Mouse (Mus musculus) liver, embryonic 14 days (tissue): Measurements from ENCODE around the gene Cdk5rap2. TPM values are rescaled to one million over a fixed set of nuclear protein-coding genes. Genes with fewer than 3 reads are reported as not detected.

Experiments
- polyA plus RNA-seq: library from polyadenylated mRNA; depleted of rRNA; stranded (reverse); fragments of >200 nt; gene quantifications from 2 replicates; pipeline ENCODE4 v1.2.3, GENCODE M21; 2012; rRNA removed

The Cdk5rap2 gene
- polyA plus RNA-seq, result 4.5 and 4.9 TPM in 2 replicates

GRCm38 (mm10) chr4:70409994-70410721, at the start of gene Cdk5rap2:
Gene Cdk5rap2, minus strand, starts transcription at chr4:70410443.

Other genes starting within 250 kb of the Cdk5rap2 start
- gene Megf9, start 124.6 kb upstream of the Cdk5rap2 start, polyA plus RNA-seq, result 1.8 and 2.1 TPM in 2 replicates